Mouse (Mus musculus) heart, adult 2 months (tissue): ENCODE results near the gene Sstr3.

Experiments used
- CTCF ChIP-seq: fragments of 200-600 bp; IDR thresholded peaks from 2 replicates; pipeline ENCODE4 v1.8.1; 2022; ENCODE audit warnings: antibody characterized with exemption, mild to moderate bottlenecking, moderate library complexity
- EP300 ChIP-seq: fragments of 200-500 bp; IDR thresholded peaks from 2 replicates; pipeline ENCODE4 v1.6.1; 2011; ENCODE audit warnings: low read depth, low read length, control low read depth; ENCODE audit not compliant: insufficient read depth

GRCm38 (mm10) chr15:78572270-78572600, 27.8 kb upstream of the Sstr3 start:
- no peak for TF ChIP-seq EP300
- TF ChIP-seq CTCF: no peak
